Mouse (Mus musculus) ES-Bruce4 (cell line): ENCODE data around the gene Prm1. TPM values are rescaled to one million over a fixed set of nuclear protein-coding genes. Genes with fewer than 3 reads are reported as not detected.

Experiments
- H3K27ac ChIP-seq: 2 replicates; pipeline ENCODE4 v1.5.1; 2012; ENCODE audit warnings: low read length, inconsistent platforms; ENCODE audit not compliant: insufficient read depth
- H3K27me3 ChIP-seq: 2 replicates; pipeline ENCODE4 v1.6.1; 2012; ENCODE audit warnings: mild to moderate bottlenecking, low read length, inconsistent platforms; ENCODE audit not compliant: control insufficient read depth, poor library complexity, insufficient read depth, severe bottlenecking
- H3K36me3 ChIP-seq: 2 replicates; pipeline ENCODE4 v1.6.1; 2012; ENCODE audit warnings: inconsistent platforms, mild to moderate bottlenecking, low read length, moderate library complexity; ENCODE audit not compliant: control insufficient read depth, poor library complexity, insufficient read depth, severe bottlenecking
- H3K4me1 ChIP-seq: one replicate; pipeline ENCODE4 v1.8.1; 2011; ENCODE audit warnings: low read length; ENCODE audit not compliant: control insufficient read depth, insufficient read depth
- H3K4me3 ChIP-seq: 2 replicates; pipeline ENCODE4 v1.5.1; 2011; ENCODE audit warnings: low read depth, mild to moderate bottlenecking, low read length
- H3K9ac ChIP-seq: 2 replicates; pipeline ENCODE4 v1.6.1; 2012; ENCODE audit warnings: low read depth, mild to moderate bottlenecking, inconsistent platforms; ENCODE audit not compliant: poor library complexity, severe bottlenecking
- H3K9me3 ChIP-seq: replicated peaks from 2 replicates; pipeline ENCODE4 v1.6.1; 2012; ENCODE audit warnings: mild to moderate bottlenecking, low read length, inconsistent platforms; ENCODE audit not compliant: control insufficient read depth, poor library complexity, insufficient read depth, severe bottlenecking
- CTCF ChIP-seq: IDR thresholded peaks from one replicate; pipeline ENCODE4 v1.8.1; 2011; ENCODE audit warnings: low read depth, low read length
- EP300 ChIP-seq: IDR thresholded peaks from 2 replicates; pipeline ENCODE4 v1.6.1; 2011; ENCODE audit warnings: low read depth, low read length; ENCODE audit not compliant: insufficient read depth
- POLR2A ChIP-seq: IDR thresholded peaks from one replicate; pipeline ENCODE4 v1.8.1; 2011; ENCODE audit warnings: low read length; ENCODE audit not compliant: insufficient read depth
- polyA plus RNA-seq: library from polyadenylated mRNA; stranded (reverse); fragments of >200 nt; gene quantifications from 2 replicates; pipeline ENCODE4 v1.2.4, GENCODE M21; 2011; ENCODE audit warnings: low read depth; ENCODE audit not compliant: missing spikeins, insufficient read depth, insufficient read length

Gene Prm1
- polyA plus RNA-seq, 1 experiment = not detected

- Histone ChIP-seq H3K9me3 (no peaks in the 10 kb centered on the region), H3K27me3 (no peaks in the 10 kb centered on the region), H3K4me3 (no peak overlapping the region), H3K4me1 (peaks cover 2% of the 10 kb centered on the region), H3K27ac (no peak overlapping the region), H3K9ac (no peak overlapping the region), H3K36me3 (no peaks in the 10 kb centered on the region)
- TF ChIP-seq EP300 (no peak), POLR2A (no peak), CTCF (no peak)
Observed at GRCm38 (mm10) chr16:10844319-10844670, 38.7 kb upstream of the Prm1 start.

DNA sequence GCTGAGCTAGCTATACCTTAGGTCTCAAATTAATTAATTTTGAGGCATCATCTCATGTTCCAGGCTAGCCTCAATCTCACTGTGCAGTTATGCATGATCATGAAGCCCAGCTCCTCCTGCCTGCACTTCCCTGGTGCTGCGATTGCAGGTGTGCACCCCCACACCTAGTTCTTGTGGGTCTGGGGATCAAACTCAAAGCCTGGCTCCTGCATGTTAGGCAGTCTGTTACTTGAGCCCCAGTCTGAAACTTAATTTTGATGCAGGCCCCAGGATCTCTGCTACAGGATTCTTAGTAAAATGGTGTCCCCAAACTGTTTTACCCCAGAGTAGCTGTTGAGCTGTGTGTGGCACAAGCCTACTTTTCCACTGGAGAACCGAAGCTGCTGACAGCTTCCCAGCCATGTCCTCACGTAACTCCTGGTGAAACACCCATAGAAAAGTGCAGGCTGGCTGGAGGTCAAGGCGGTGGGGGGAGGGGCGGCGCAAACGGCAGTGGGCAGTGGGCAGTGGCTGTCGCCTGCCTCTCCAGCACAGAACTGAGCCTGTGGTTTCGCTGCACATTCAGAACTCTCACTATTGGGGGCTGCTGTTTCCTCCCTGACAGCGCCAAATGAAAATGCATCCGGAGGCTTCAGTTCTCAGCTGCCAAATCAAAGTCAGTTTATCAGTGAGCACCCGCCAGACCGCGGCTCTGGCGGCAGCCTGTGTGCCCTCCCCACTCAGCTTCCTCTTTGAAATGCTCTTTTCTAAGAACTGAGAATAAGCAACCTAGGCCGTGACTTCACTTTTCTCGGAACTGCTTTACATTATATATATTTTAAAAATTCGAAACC is 38.1 kb upstream of the Prm1 start:
- 0 out of 2 replicates have a peak overlapping the region, but pooled peaks have one; percentile 1 for H3K9ac ChIP-seq

DNA sequence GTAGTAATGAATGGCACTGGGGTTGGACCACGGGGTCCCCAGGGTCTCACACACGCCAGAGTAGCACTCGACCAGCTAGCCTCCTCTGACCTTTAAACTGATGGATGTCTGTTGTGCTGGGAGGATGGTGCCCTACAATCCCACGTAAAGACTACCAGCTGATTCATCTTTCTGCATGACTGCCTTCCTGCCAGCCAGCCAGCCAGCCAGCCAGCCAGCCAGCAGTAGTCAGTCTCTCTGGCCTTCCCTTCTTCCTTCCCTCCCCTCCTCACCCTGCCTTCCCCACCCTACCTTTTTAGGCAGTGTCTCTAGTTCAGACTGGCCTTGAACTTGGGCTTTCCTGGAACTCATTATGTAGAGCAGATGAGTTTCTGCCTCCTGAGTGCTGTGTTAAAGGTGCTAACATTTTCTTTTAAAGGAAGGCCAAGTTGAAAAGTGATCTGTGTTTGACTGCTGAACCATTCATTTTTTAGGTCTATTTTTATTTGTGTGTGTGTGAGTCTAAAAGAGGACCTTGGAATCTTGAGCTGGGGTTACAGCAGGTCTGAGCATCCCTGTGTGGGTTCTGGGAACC is 36.7 kb upstream of the Prm1 start:
- TF ChIP-seq EP300 (no peak), POLR2A (no peak), CTCF (no peak)
- Histone ChIP-seq H3K4me1 (peaks cover 2% of the 10 kb centered on the region), H3K9ac (no peak overlapping the region), H3K27ac (no peak overlapping the region), H3K27me3 (no peaks in the 10 kb centered on the region), H3K36me3 (no peaks in the 10 kb centered on the region), H3K4me3 (no peak overlapping the region), H3K9me3 (no peaks in the 10 kb centered on the region)

More for the DNA sequence above, 38.1 kb upstream of the Prm1 start:
- TF ChIP-seq CTCF (no peak), POLR2A (no peak), EP300 (no peak)
- H3K27me3 ChIP-seq = no peaks in the 10 kb centered on the region
- no peaks in the 10 kb centered on the region for H3K9me3 ChIP-seq
- H3K4me1 ChIP-seq = peaks cover 2% of the 10 kb centered on the region
- H3K36me3 ChIP-seq = no peaks in the 10 kb centered on the region
- H3K27ac ChIP-seq = no peak overlapping the region
- peak overlapping the region; percentile 0; the same call in 1 of the 2 replicates for H3K4me3 ChIP-seq

DNA sequence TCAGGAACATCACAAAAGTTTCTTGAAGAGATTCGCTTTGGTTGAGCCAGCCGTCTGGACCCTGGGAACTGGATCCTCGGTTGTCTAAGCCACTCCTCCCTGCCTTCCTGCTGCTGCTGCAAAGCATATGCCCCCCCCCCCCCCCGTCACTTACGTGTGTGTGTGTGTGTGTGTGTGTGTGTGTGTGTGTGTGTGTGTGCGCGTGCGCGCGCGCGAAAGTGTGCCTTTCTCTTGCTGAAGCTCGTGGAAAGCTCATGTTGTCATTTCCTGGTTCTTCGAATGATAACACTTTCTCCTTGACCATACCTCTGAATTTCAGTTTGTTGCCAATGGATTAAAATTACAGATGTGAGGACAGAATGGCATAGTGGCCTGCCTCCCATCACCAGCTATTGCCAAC is 34.4 kb upstream of the Prm1 start:
- H3K27ac ChIP-seq = no peak overlapping the region
- TF ChIP-seq CTCF = no peak
- TF ChIP-seq POLR2A = no peak
- no peak for TF ChIP-seq EP300

DNA sequence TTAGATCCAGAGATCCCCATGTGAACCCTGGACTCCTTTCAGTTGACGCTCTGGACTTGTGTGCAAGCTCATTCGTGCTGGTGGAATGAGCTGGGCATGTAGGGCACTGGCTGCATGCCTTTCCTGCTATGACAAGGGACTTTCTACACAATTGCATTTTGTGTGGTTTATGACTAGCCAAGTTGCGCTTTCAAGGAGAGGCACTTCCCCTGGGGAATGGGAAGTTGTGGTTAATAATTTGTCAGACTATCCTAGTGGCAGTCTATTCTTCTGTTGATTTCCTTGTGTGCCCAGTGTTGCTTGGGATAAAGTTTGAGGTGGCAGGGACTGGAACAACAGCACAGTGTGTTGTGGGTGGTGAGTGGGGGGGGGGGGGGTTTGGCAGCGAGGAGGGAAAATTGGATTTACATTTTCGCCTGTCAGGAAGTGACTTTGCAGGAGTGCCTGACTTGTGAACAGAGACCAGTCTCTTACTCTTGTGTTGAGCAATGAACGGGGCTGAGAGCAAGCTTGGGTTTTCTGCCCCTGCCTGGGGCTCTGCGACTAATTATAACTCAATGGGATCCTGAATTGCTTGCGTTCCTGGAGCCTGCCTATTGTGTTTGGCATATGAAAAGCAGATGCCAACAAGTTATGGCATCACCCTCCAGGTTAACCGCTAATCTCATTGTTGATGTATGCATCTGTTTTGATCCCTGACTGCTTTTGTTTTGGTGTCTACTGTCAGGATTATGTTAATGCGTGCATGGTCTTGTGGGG is 33.0 kb upstream of the Prm1 start:
- no peaks in the 10 kb centered on the region for H3K36me3 ChIP-seq
- H3K9ac ChIP-seq = no peak overlapping the region
- no peak overlapping the region for H3K27ac ChIP-seq
- no peaks in the 10 kb centered on the region for H3K27me3 ChIP-seq
- H3K4me3 ChIP-seq = no peak overlapping the region
- TF ChIP-seq EP300 (no peak), POLR2A (no peak), CTCF (no peak)
- peaks cover 2% of the 10 kb centered on the region for H3K4me1 ChIP-seq
- no peaks in the 10 kb centered on the region for H3K9me3 ChIP-seq

More for the DNA sequence above, 34.4 kb upstream of the Prm1 start:
- no peak overlapping the region for H3K9ac ChIP-seq
- H3K4me3 ChIP-seq = no peak overlapping the region
- no peaks in the 10 kb centered on the region for H3K9me3 ChIP-seq
- peaks cover 2% of the 10 kb centered on the region for H3K4me1 ChIP-seq
- H3K36me3 ChIP-seq = no peaks in the 10 kb centered on the region
- H3K27me3 ChIP-seq = no peaks in the 10 kb centered on the region

DNA sequence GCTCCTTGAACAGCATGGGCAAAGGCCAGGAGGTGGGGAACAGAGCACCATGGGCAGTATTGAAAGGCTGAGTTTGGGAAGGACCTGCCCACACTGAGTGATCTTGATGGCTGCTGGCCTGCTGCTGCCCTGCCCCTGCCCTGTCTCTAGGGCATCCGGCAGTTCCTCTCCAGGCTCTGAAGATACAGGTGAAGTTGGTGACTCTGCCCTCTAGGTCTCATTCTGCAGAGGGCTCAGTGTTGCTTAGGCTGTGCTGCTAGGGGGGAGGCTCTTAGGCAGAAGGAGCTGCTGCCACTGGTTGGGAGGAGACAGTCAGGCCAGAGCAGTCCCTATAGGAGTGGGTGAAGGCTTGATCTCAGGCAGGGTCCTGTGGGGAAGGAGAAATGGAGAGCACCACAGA is 32.3 kb upstream of the Prm1 start:
- TF ChIP-seq POLR2A = no peak
- TF ChIP-seq CTCF = no peak
- TF ChIP-seq EP300 = no peak
- Histone ChIP-seq H3K4me3 (no peak overlapping the region), H3K36me3 (no peaks in the 10 kb centered on the region), H3K27ac (no peak overlapping the region), H3K9me3 (no peaks in the 10 kb centered on the region), H3K27me3 (no peaks in the 10 kb centered on the region), H3K9ac (no peak overlapping the region), H3K4me1 (no peaks in the 10 kb centered on the region)
